Comparison of ENCODE assay signal across 8 mouse cellular contexts in genomic region chr14:59440039-59440438, GRCm38 (mm10). TPM values are rescaled to one million over a fixed set of nuclear protein-coding genes. Genes with fewer than 3 reads are reported as not detected.
A peak's percentile ranks its signal among the peaks of the same experiment; 100 is the strongest.
DNase-seq lines count a peak whose midpoint lies in the region; ATAC-seq and TF ChIP-seq lines count a peak whose summit lies in the region.

No protein-coding gene starts in this region.

- H3K4me1 ChIP-seq in heart, embryonic 15.5 days (replicated peaks) = peaks cover 7% of the 10 kb centered on the region
- H3K4me1 ChIP-seq in ES-E14 (ENCODE audit: control insufficient read depth in 2 of 2, insufficient read depth in 2 of 2, low read length in 2 of 2, poor library complexity in 1 of 2) = peaks cover 2 to 4% of the 10 kb centered on the region in 2 experiments; a peak in 2 of 4 replicates
- peaks cover 10% of the 10 kb centered on the region for H3K4me1 ChIP-seq in forebrain, embryonic 16.5 days (replicated peaks; ENCODE audit: control insufficient read depth, insufficient read depth, low read length)
- H3K4me1 ChIP-seq in midbrain, embryonic 11.5 days (ENCODE audit: control insufficient read depth, insufficient read depth, low read length) = no peaks in the 10 kb centered on the region

- H3K27me3 ChIP-seq in heart, embryonic 15.5 days = no peaks in the 10 kb centered on the region
- no peaks in the 10 kb centered on the region for H3K27me3 ChIP-seq in forebrain, embryonic 16.5 days (replicated peaks; ENCODE audit: control insufficient read depth, insufficient read depth, low read length)
- no peaks in the 10 kb centered on the region for H3K27me3 ChIP-seq in midbrain, embryonic 11.5 days (ENCODE audit: control insufficient read depth, insufficient read depth, low read length)

- no peaks in the 10 kb centered on the region for H3K9me3 ChIP-seq in heart, embryonic 15.5 days (replicated peaks)
- no peaks in the 10 kb centered on the region for H3K9me3 ChIP-seq in ES-E14 (ENCODE audit: control insufficient read depth, insufficient read depth, low read depth, low read length)
- H3K9me3 ChIP-seq in forebrain, embryonic 16.5 days (ENCODE audit: control insufficient read depth, low read length) = no peaks in the 10 kb centered on the region
- no peaks in the 10 kb centered on the region for H3K9me3 ChIP-seq in midbrain, embryonic 11.5 days (ENCODE audit: control insufficient read depth, low read length)

- peak overlapping the region; percentile 90; the same call in 1 of the 2 replicates for H3K27ac ChIP-seq in heart, embryonic 15.5 days
- no peak overlapping the region for H3K27ac ChIP-seq in ES-E14 (ENCODE audit: insufficient read depth, low read depth, low read length, poor library complexity, severe bottlenecking)
- H3K27ac ChIP-seq in forebrain, embryonic 16.5 days (ENCODE audit: low read length) = no peak overlapping the region
- no peak overlapping the region for H3K27ac ChIP-seq in midbrain, embryonic 11.5 days (ENCODE audit: low read depth, low read length)

- peak overlapping the region; percentile 73 for H3K9ac ChIP-seq in heart, embryonic 15.5 days
- peak overlapping the region; percentile 88; the same call in 1 of the 2 replicates for H3K9ac ChIP-seq in ES-E14 (ENCODE audit: insufficient read depth, low read depth, low read length, poor library complexity, severe bottlenecking)
- H3K9ac ChIP-seq in forebrain, embryonic 16.5 days (replicated peaks; ENCODE audit: low read depth, low read length) = peak overlapping the region; percentile 75
- H3K9ac ChIP-seq in midbrain, embryonic 11.5 days (ENCODE audit: low read length) = peak overlapping the region; percentile 78

- no peak for ATAC-seq in heart, embryonic 15.5 days (replicated peaks; ENCODE audit: insufficient number of reproducible peaks, insufficient read depth, low FRiP score, low read depth)
- no peak for ATAC-seq in forebrain, embryonic 16.5 days
- ATAC-seq in midbrain, embryonic 11.5 days (ENCODE audit: low FRiP score) = no peak

- no peak for DNase-seq in heart, adult 18-20 months
- no peak for DNase-seq in ES-E14 (ENCODE audit: low read depth, low spot score)
- DNase-seq in midbrain, embryonic 11.5 days (ENCODE audit: low spot score, missing footprints) = peak; percentile 85
- DNase-seq in adrenal gland, adult 8-10 months = no peak
- no peak for DNase-seq in left cerebral cortex, adult 9 months (ENCODE audit: low spot score in 2 of 2)
- DNase-seq in frontal cortex, postnatal 14 days (ENCODE audit: low spot score in 2 of 2) = no peak

- peak overlapping the region; percentile 80 for H3K4me2 ChIP-seq in heart, embryonic 15.5 days
- peak overlapping the region; percentile 81 for H3K4me2 ChIP-seq in forebrain, embryonic 16.5 days (ENCODE audit: low read length)
- H3K4me2 ChIP-seq in midbrain, embryonic 11.5 days = peak overlapping the region; percentile 59

- H3K4me3 ChIP-seq in heart, embryonic 15.5 days = peak overlapping the region; percentile 71
- peak overlapping the region; percentile 75 to 95 for H3K4me3 ChIP-seq in ES-E14 (ENCODE audit: insufficient read depth in 1 of 2, low read depth in 1 of 2, low read length in 2 of 2, poor library complexity in 1 of 2, severe bottlenecking in 1 of 2)
- H3K4me3 ChIP-seq in forebrain, embryonic 16.5 days (replicated peaks; ENCODE audit: low read length) = peak overlapping the region; percentile 78
- peak overlapping the region; percentile 68 for H3K4me3 ChIP-seq in midbrain, embryonic 11.5 days (ENCODE audit: low read depth, low read length)

- WGBS in heart, embryonic 15.5 days = 7% methylated on average over 7 of the region's 7 CpGs
- 18% methylated on average over 7 of the region's 7 CpGs for WGBS in forebrain, embryonic 16.5 days
- 29% methylated on average over 7 of the region's 7 CpGs for WGBS in midbrain, embryonic 11.5 days

- H3K36me3 ChIP-seq in heart, embryonic 15.5 days = no peaks in the 10 kb centered on the region
- H3K36me3 ChIP-seq in ES-E14 (ENCODE audit: control insufficient read depth, insufficient read depth, low read length, poor library complexity, severe bottlenecking) = no peaks in the 10 kb centered on the region; the same call in 1 of the 2 replicates
- no peaks in the 10 kb centered on the region for H3K36me3 ChIP-seq in forebrain, embryonic 16.5 days (ENCODE audit: control insufficient read depth, insufficient read depth)
- H3K36me3 ChIP-seq in midbrain, embryonic 11.5 days (ENCODE audit: control insufficient read depth, insufficient read depth, low read length) = no peaks in the 10 kb centered on the region

- in situ Hi-C loops in ES-E14 (cut with MboI; ENCODE audit: low sequenced_read_pairs in 2 of 2, unreplicated experiment in 2 of 2) = no loop called here

TF ChIP-seq in ES-E14, 5 proteins besides CTCF, POLR2A, EP300 and RAD21:
- no peak for TF ChIP-seq ZNF384 (IDR thresholded peaks at IDR 0.05; ENCODE audit: low read depth, low read length)
- no peak for TF ChIP-seq CHD2 (IDR thresholded peaks at IDR 0.05; ENCODE audit: low read depth, low read length)
- TF ChIP-seq MAFK (IDR thresholded peaks at IDR 0.05; ENCODE audit: insufficient read depth, low read depth, low read length) = no peak
- TF ChIP-seq ZC3H11A (IDR thresholded peaks at IDR 0.05; ENCODE audit: borderline replicate concordance, low read depth, low read length) = no peak
- no peak for TF ChIP-seq HCFC1 (IDR thresholded peaks at IDR 0.05; ENCODE audit: borderline replicate concordance, insufficient read depth, low read length)

RNA-seq across cellular contexts. Expression of gene Setdb2, which starts 0.6 kb away (rescaled TPM):
- polyA plus RNA-seq in heart, embryonic 15.5 days (2015; fragmentation: Nextera tagmentation; extraction: Ambion mirVana) = 4.5 and 7.7 TPM in 2 replicates
- total RNA-seq in heart, adult 18-20 months (2021) = 10 to 100 TPM in 1 of 2 experiments, 1 to 10 TPM in 1; 5.4 to 10.1 TPM
- 7.9 and 16.7 TPM in 2 replicates for total RNA-seq in ES-E14 (2012; rRNA removed)
- 7.1 and 9.6 TPM in 2 replicates for polyA plus RNA-seq in forebrain, embryonic 16.5 days (2015; fragmentation: Nextera tagmentation; extraction: Ambion mirVana)
- 13.1 and 13.7 TPM in 2 replicates for polyA plus RNA-seq in midbrain, embryonic 11.5 days (2014; fragmentation: Nextera tagmentation; extraction: Ambion mirVana)
- total RNA-seq in adrenal gland, adult 8-10 months (2022) = 1 to 10 TPM; 5.6 to 9.9 (median 7.4) TPM

RNA-seq across cellular contexts. Expression of gene Cab39l, which starts 0.7 kb away (rescaled TPM):
- 23.0 and 23.1 TPM in 2 replicates for polyA plus RNA-seq in heart, embryonic 15.5 days (2015; fragmentation: Nextera tagmentation; extraction: Ambion mirVana)
- total RNA-seq in heart, adult 18-20 months (2021) = 10 to 100 TPM; 22.0 TPM
- 5.8 and 8.1 TPM in 2 replicates for total RNA-seq in ES-E14 (2012; rRNA removed)
- polyA plus RNA-seq in forebrain, embryonic 16.5 days (2015; fragmentation: Nextera tagmentation; extraction: Ambion mirVana) = 23.4 and 23.5 TPM in 2 replicates
- polyA plus RNA-seq in midbrain, embryonic 11.5 days (2014; fragmentation: Nextera tagmentation; extraction: Ambion mirVana) = 47.0 and 47.3 TPM in 2 replicates
- total RNA-seq in adrenal gland, adult 8-10 months (2022) = 10 to 100 TPM; 31.7 to 46.4 (median 42.3) TPM

RNA-seq across cellular contexts. Expression of gene Phf11c, which starts 44.9 kb away (rescaled TPM):
- 0.25 and 0.28 TPM in 2 replicates for polyA plus RNA-seq in heart, embryonic 15.5 days (2015; fragmentation: Nextera tagmentation; extraction: Ambion mirVana)
- total RNA-seq in heart, adult 18-20 months (2021) = 1 to 10 TPM in 1 of 2 experiments, under 1 TPM in 1; 0.65 to 1.2 TPM
- 1.0 and 1.1 TPM in 2 replicates for total RNA-seq in ES-E14 (2012; rRNA removed)
- polyA plus RNA-seq in forebrain, embryonic 16.5 days (2015; fragmentation: Nextera tagmentation; extraction: Ambion mirVana) = 0.27 and 0.60 TPM in 2 replicates
- polyA plus RNA-seq in midbrain, embryonic 11.5 days (2014; fragmentation: Nextera tagmentation; extraction: Ambion mirVana) = 0.45 and 0.63 TPM in 2 replicates
- 1 to 10 TPM in 1 of 4 experiments, under 1 TPM in 3; 0.52 to 1.1 (median 0.80) TPM for total RNA-seq in adrenal gland, adult 8-10 months (2022)
